Mouse (Mus musculus) forelimb bud, embryonic 11.5 days (tissue): ENCODE measurements around the gene Lypd6b.

Experiments
- DNase-seq: peaks from one replicate; pipeline ENCODE4 v3.0.0-alpha.2; 2012; ENCODE audit warnings: low read depth, low spot score

Gene Lypd6b

DNA sequence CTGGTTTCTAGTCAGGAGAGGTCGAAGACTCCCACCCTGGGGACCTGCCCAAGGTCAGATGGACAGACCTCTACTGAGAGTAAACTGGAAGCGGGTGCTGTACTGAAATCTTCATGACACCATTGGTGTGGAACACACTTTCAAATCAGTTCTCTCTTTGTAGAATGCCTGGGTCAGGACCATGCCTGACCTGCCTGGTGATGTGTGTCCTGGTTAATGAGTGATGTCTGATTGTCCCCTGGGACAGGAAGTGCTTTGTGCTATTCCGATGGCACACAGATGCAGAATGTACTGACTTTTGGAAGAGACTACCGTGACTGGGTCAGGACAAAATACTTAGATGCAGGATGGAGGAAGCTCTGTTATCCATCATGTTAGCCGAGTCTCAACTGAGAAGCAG lies 17.0 kb upstream of the Lypd6b start:
- no peak for DNase-seq

GRCm38 (mm10) chr2:49771172-49771571 lies 16.3 kb upstream of the Lypd6b start:
- DNase-seq = no peak

DNA sequence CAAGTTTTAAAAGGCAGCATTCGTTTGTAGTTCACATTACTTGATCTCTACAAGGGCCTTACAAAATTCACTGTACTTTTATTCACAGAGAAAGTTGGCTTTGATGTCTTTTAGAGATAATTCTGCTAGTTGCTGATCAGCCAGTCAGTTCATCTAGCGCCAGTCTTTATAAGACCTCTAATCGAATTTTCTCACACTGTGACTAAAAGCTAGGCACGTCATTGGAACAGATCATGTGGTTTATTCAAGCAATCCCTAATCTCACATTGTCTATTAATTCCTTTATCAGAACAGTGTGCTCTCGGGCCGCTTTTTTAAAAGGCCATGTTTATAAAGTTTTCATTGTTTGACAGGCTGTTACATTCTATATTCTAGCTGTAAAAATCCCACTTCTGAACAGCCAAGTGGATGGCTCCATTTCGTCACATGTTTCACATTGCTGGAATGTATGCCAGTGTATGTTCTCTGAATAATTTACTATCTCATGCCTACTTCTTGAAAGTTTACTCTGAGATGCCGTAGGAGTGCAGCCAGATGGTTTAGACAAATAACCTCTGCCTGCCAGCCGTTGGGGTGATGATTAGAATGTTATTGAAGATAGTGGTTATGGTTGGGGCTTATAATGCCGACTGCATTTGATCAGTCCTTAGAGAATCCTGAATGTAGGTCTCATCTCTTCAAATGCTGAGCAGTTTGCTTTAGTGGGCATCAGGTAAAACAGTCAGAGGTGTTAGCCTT lies 14.1 kb upstream of the Lypd6b start:
- no peak for DNase-seq

GRCm38 (mm10) chr2:49774180-49774579 lies 13.3 kb upstream of the Lypd6b start:
- no peak for DNase-seq

- DNase-seq = no peak
These were observed 12.3 kb upstream of the Lypd6b start for GRCm38 (mm10) chr2:49775187-49775586.

DNA sequence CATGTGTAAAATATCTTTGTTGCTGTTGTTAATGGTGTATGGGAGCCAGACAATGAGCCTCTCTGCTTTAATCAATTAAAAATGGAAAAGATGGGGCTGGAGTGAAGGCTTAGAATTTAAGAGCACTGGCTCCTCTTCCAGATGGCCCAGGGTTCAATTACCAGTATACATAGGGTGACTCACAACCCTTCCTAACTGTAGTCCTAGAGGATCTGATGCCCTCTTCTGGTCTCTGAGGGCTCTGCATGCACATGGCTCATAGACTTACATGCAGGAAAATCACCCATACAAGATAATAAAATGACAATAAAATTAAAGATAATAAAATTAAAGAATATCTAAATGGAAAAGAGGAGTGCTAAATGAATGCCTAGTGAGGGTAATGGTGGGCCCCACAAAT lies 11.8 kb upstream of the Lypd6b start:
- DNase-seq = no peak

GRCm38 (mm10) chr2:49776407-49776806 lies 11.1 kb upstream of the Lypd6b start:
- no peak for DNase-seq

GRCm38 (mm10) chr2:49788051-49788418 lies 547 bp downstream of the Lypd6b start:
- DNase-seq = no peak

- no peak for DNase-seq
These were observed 1.2 kb downstream of the Lypd6b start for GRCm38 (mm10) chr2:49788643-49789042.

- no peak for DNase-seq
These were observed 1.6 kb downstream of the Lypd6b start for GRCm38 (mm10) chr2:49789078-49789477.

- DNase-seq = no peak
These were observed 2.0 kb downstream of the Lypd6b start for GRCm38 (mm10) chr2:49789504-49789903.

GRCm38 (mm10) chr2:49797444-49798143 lies 10.1 kb downstream of the Lypd6b start:
- DNase-seq = no peak

- no peak for DNase-seq
These were observed 17.0 kb downstream of the Lypd6b start for GRCm38 (mm10) chr2:49804448-49804847.

DNA sequence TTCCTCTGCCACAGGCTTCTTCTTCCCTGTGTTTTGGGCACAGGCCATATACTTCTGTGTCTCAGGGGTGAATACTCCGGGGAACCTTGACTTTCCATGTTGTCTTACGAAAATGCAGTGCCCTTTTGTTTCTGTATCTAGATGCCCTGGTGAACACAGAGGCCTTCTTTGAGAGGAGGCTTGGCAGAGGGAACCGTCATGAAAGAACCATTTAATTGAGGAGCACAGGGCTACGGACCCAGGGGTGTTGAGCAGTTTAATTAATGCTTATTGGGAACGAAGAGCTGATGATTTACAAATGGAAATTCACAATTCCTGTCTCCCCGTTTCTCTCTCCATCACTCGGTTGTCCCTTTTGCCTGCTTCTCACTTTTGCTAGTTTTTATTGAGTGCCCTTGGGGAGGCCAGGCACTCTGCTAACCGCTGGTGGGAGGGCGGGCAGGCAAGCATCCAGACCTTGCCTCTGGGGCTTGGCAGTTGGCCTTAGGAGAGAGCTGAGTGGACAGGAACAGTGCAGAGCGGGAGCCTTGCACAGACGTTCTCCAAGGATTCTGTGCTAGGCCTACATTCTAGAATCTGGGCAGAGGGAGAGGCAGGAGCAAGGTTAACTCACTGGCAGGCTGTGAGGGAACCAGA lies 18.4 kb downstream of the Lypd6b start:
- no peak for DNase-seq

GRCm38 (mm10) chr2:49809496-49809895 lies 22.0 kb downstream of the Lypd6b start:
- no peak for DNase-seq

GRCm38 (mm10) chr2:49811420-49811819 lies 23.9 kb downstream of the Lypd6b start:
- DNase-seq = no peak

DNA sequence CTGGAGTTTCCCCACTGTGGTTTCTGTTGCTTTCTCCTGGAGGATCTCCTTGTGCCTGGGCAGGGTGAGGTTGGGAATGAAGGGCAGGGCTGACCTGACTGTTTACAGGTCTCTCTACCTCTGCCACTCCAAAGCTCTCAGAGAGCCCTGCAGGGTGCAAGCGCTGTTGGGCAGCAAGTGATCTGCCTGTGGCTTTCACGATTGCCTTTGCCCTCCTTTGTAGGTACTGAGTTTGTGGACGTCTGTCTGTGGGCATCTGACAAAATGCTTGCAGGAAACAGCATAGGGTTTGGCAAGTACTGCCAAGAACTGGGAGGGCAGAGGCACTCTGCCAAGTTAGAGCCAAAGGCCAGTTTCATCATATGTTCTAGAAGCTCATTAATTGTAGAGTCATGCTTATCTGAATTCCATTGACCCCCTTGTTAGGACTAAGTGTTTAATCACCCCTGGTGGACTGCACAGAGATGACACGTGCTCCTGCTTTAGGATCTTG lies 24.4 kb downstream of the Lypd6b start:
- DNase-seq = no peak

DNA sequence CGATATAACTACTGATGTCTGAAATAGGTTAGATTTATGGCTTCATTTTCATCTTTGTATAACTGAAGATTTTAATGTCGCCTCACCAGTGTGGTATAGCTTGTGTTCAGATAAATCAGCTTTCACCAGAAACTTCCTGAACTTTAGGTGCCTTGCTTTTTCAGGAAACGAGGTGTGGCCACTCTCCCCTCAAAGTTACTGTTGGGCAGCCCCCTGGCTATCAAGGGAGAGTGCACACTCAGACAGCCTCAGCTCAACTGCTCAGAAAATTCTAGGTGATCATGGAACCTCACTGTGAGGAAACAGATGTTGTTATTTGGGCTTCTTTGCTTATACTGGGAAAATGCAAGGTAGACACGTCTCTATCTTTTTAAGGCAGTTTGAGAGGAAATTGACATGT lies 25.7 kb downstream of the Lypd6b start:
- DNase-seq = no peak

GRCm38 (mm10) chr2:49814011-49814410 lies 26.5 kb downstream of the Lypd6b start:
- DNase-seq = no peak

GRCm38 (mm10) chr2:49815696-49816320 lies 28.3 kb downstream of the Lypd6b start:
- DNase-seq = no peak

DNA sequence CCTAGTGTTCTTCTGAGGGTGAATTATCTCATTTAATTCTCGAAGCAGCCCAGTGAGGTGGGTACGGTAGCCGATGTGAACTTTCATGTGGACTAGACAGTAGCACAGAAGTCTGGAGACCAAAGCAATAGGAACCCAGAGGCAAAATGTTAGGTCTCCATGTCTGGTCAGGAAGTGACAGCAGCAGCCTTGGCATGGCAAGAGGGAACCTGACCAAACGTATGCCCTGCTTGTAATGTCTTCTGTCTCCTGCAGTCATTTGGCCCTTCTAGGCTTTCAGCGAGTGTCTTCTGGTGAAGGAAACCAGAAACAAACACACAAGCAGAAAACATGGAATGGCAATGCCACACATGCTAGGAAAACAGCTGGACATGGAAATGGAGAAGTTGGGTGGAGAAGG lies 29.1 kb downstream of the Lypd6b start:
- no peak for DNase-seq

GRCm38 (mm10) chr2:49817151-49817550 lies 29.7 kb downstream of the Lypd6b start:
- DNase-seq = no peak
